Mouse (Mus musculus) kidney, adult 2 months (tissue): ENCODE results near the gene Zkscan3.

Source experiments
- CTCF ChIP-seq: fragments of 200-500 bp; conservative IDR thresholded peaks from 2 replicates; pipeline ENCODE4 v1.5.1; 2011; ENCODE audit warnings: low read depth, mild to moderate bottlenecking, control low read depth, low read length, moderate library complexity, mixed read lengths; ENCODE audit not compliant: insufficient read depth, insufficient read length
- POLR2A ChIP-seq: fragments of 200-500 bp; IDR thresholded peaks from one replicate; pipeline ENCODE4 v1.6.1; 2011; ENCODE audit warnings: low read depth, low read length, control low read depth

- TF ChIP-seq CTCF (no peak), POLR2A (no peak)
These were observed 6.9 kb downstream of the Zkscan3 start for GRCm38 (mm10) chr13:21395623-21396022.
